ENCODE assay signal across 28 mouse cellular contexts in genomic region chr16:42505107-42505506, GRCm38 (mm10).
DNase-seq lines count a peak whose midpoint lies in the region; ATAC-seq and TF ChIP-seq lines count a peak whose summit lies in the region.
"Had no signal": no experiment of that assay in that cellular context is flagged by ENCODE, and none has a peak within 500 bp of the region (broad histone marks: within the 10 kb centered on the region; RNA-seq: fewer than 3 reads in every experiment).

No protein-coding gene starts in this region.

- H3K27me3 ChIP-seq in lung, embryonic 14.5 days (ENCODE audit: insufficient read depth, low read length), result no peaks in the 10 kb centered on the region
- H3K27me3 ChIP-seq in neural tube, embryonic 11.5 days (ENCODE audit: control insufficient read depth, insufficient read depth, low read length), result no peaks in the 10 kb centered on the region
- H3K27me3 ChIP-seq in neural tube, embryonic 15.5 days (replicated peaks), result no peaks in the 10 kb centered on the region
- no peaks in the 10 kb centered on the region for H3K27me3 ChIP-seq in midbrain, embryonic 14.5 days (ENCODE audit: control insufficient read depth, insufficient read depth, low read length)
- H3K27me3 ChIP-seq: CH12.LX; embryonic facial prominence, embryonic 12.5 days; forebrain, embryonic 12.5 days; Patski had no signal

- no peak overlapping the region for H3K4me3 ChIP-seq in lung, embryonic 14.5 days (ENCODE audit: low read depth, low read length)
- H3K4me3 ChIP-seq in neural tube, embryonic 11.5 days (ENCODE audit: low read depth, low read length), result no peak overlapping the region
- H3K4me3 ChIP-seq in neural tube, embryonic 15.5 days (replicated peaks), result no peak overlapping the region
- no peak overlapping the region for H3K4me3 ChIP-seq in midbrain, embryonic 14.5 days (replicated peaks; ENCODE audit: low read depth, low read length)
- H3K4me3 ChIP-seq: embryonic facial prominence, embryonic 10.5 days; embryonic facial prominence, embryonic 12.5 days; erythroblast, embryonic 14.5 days; forebrain, embryonic 10.5 days; forebrain, embryonic 12.5 days had no signal

- no peak for ATAC-seq in lung, embryonic 14.5 days (ENCODE audit: insufficient read depth)
- ATAC-seq in neural tube, embryonic 11.5 days (ENCODE audit: insufficient read depth, low FRiP score, low TSS enrichment), result no peak
- no peak for ATAC-seq in neural tube, embryonic 15.5 days (ENCODE audit: low FRiP score)
- no peak for ATAC-seq in midbrain, embryonic 14.5 days (ENCODE audit: low FRiP score, low TSS enrichment)
- ATAC-seq: activated CD4-positive, CD25-positive, alpha-beta regulatory T cell, adult 4 months; CD4-positive, CD25-positive, alpha-beta regulatory T cell, adult 4 months; forebrain, embryonic 14.5 days; Patski had no signal

- no peak overlapping the region for H3K9ac ChIP-seq in lung, embryonic 14.5 days
- H3K9ac ChIP-seq in neural tube, embryonic 11.5 days (ENCODE audit: low read length), result no peak overlapping the region
- H3K9ac ChIP-seq in neural tube, embryonic 15.5 days (replicated peaks), result no peak overlapping the region
- no peak overlapping the region for H3K9ac ChIP-seq in midbrain, embryonic 14.5 days (replicated peaks; ENCODE audit: low read length)
- H3K9ac ChIP-seq: embryonic facial prominence, embryonic 12.5 days; forebrain, embryonic 12.5 days had no signal

- H3K4me2 ChIP-seq in lung, embryonic 14.5 days, result no peak overlapping the region
- no peak overlapping the region for H3K4me2 ChIP-seq in neural tube, embryonic 11.5 days (ENCODE audit: low read depth)
- H3K4me2 ChIP-seq in neural tube, embryonic 15.5 days, result no peak overlapping the region
- no peak overlapping the region for H3K4me2 ChIP-seq in midbrain, embryonic 14.5 days (ENCODE audit: low read length)
- H3K4me2 ChIP-seq: embryonic facial prominence, embryonic 12.5 days; forebrain, embryonic 12.5 days had no signal

- no peaks in the 10 kb centered on the region for H3K9me3 ChIP-seq in lung, embryonic 14.5 days (ENCODE audit: low read depth, low read length)
- no peaks in the 10 kb centered on the region for H3K9me3 ChIP-seq in neural tube, embryonic 11.5 days (ENCODE audit: control insufficient read depth, low read length)
- H3K9me3 ChIP-seq in neural tube, embryonic 15.5 days (replicated peaks), result no peaks in the 10 kb centered on the region
- no peaks in the 10 kb centered on the region for H3K9me3 ChIP-seq in midbrain, embryonic 14.5 days (ENCODE audit: control insufficient read depth, low read length)
- H3K9me3 ChIP-seq: embryonic facial prominence, embryonic 10.5 days; embryonic facial prominence, embryonic 12.5 days; forebrain, embryonic 10.5 days; forebrain, embryonic 12.5 days; G1E had no signal

- no peaks in the 10 kb centered on the region for H3K4me1 ChIP-seq in lung, embryonic 14.5 days (ENCODE audit: insufficient read depth)
- no peaks in the 10 kb centered on the region for H3K4me1 ChIP-seq in neural tube, embryonic 11.5 days (ENCODE audit: control insufficient read depth, insufficient read depth, low read length)
- 0 out of 2 replicates have a peak, but pooled peaks cover 2% of the 10 kb centered on the region for H3K4me1 ChIP-seq in neural tube, embryonic 15.5 days
- H3K4me1 ChIP-seq in midbrain, embryonic 14.5 days (ENCODE audit: control insufficient read depth, insufficient read depth, low read length), result no peaks in the 10 kb centered on the region
- H3K4me1 ChIP-seq: embryonic facial prominence, embryonic 10.5 days; embryonic facial prominence, embryonic 12.5 days; forebrain, embryonic 10.5 days; forebrain, embryonic 12.5 days had no signal

- 24% methylated on average over 9 of the region's 9 CpGs for WGBS in lung, embryonic 14.5 days
- WGBS in neural tube, embryonic 11.5 days, result 33% methylated on average over 9 of the region's 9 CpGs
- 29% methylated on average over 9 of the region's 9 CpGs for WGBS in neural tube, embryonic 15.5 days
- WGBS in midbrain, embryonic 14.5 days, result 69% methylated on average over 9 of the region's 9 CpGs

- TF ChIP-seq CTCF in lung, embryonic 14.5 days (IDR thresholded peaks at IDR 0.05; ENCODE audit: low read depth), result no peak

- no peak overlapping the region for H3K27ac ChIP-seq in lung, embryonic 14.5 days (ENCODE audit: low read depth)
- no peak overlapping the region for H3K27ac ChIP-seq in neural tube, embryonic 11.5 days (ENCODE audit: low read depth, low read length)
- no peak overlapping the region for H3K27ac ChIP-seq in neural tube, embryonic 15.5 days (replicated peaks)
- no peak overlapping the region for H3K27ac ChIP-seq in midbrain, embryonic 14.5 days (replicated peaks; ENCODE audit: low read depth, low read length)
- H3K27ac ChIP-seq: embryonic facial prominence, embryonic 10.5 days; embryonic facial prominence, embryonic 12.5 days; forebrain, embryonic 10.5 days; forebrain, embryonic 12.5 days had no signal

- peak; percentile 21 for DNase-seq in lung, embryonic 14.5 days
- no peak for DNase-seq in lung, postnatal 14 days
- DNase-seq in neural tube, embryonic 11.5 days (ENCODE audit: low spot score), result peak; percentile 23
- DNase-seq in lung, postnatal 25 days (ENCODE audit: low spot score), result peak; percentile 43
- peak; percentile 23 to 39 for DNase-seq in lung, postnatal 4 days
- DNase-seq in layer of hippocampus, adult 9-11 months, result no peak
- DNase-seq in midbrain, embryonic 14.5 days, result no peak
- DNase-seq: adrenal gland, adult 8-10 months; adrenal gland, postnatal 14 days; adrenal gland, postnatal 36 days; B cell, adult 2 months; cerebellum, adult 11-12 months; cerebellum, adult 2 months; cerebellum, adult 9-10 months; cerebellum, postnatal 10 days; cerebellum, postnatal 25 days had no signal

- H3K36me3 ChIP-seq in lung, embryonic 14.5 days (ENCODE audit: insufficient read depth), result no peaks in the 10 kb centered on the region
- H3K36me3 ChIP-seq in neural tube, embryonic 11.5 days (ENCODE audit: control insufficient read depth, insufficient read depth, low read length), result no peaks in the 10 kb centered on the region
- H3K36me3 ChIP-seq in neural tube, embryonic 15.5 days, result no peaks in the 10 kb centered on the region
- no peaks in the 10 kb centered on the region for H3K36me3 ChIP-seq in midbrain, embryonic 14.5 days (ENCODE audit: control insufficient read depth, insufficient read depth, low read length)
- H3K36me3 ChIP-seq: embryonic facial prominence, embryonic 10.5 days; embryonic facial prominence, embryonic 12.5 days; forebrain, embryonic 10.5 days; forebrain, embryonic 12.5 days; G1E had no signal

Comparison
In these comparisons a context has a peak if more than half of its experiments do, and no peak if none do; other contexts are left out.
1. DNase-seq: peak in lung, embryonic 14.5 days (single experiment), neural tube, embryonic 11.5 days (single experiment), lung, postnatal 25 days (single experiment) and lung, postnatal 4 days (2 of 2); none in lung, postnatal 14 days (single experiment), layer of hippocampus, adult 9-11 months (single experiment) and midbrain, embryonic 14.5 days (single experiment).